Mouse (Mus musculus) kidney, adult 2 months (tissue): ENCODE measurements at regions not wholly inside any gene's neighbourhood (a gene's known extent, or its start where the extent isn't known, plus 50 kb on each side); places are given as distances from the start of the nearest gene placed in this dataset.

ENCODE experiments used
- CTCF ChIP-seq: fragments of 200-500 bp; conservative IDR thresholded peaks from 2 replicates; pipeline ENCODE4 v1.5.1; 2011; ENCODE audit warnings: low read depth, mild to moderate bottlenecking, control low read depth, low read length, moderate library complexity, mixed read lengths; ENCODE audit not compliant: insufficient read depth, insufficient read length
- POLR2A ChIP-seq: fragments of 200-500 bp; IDR thresholded peaks from one replicate; pipeline ENCODE4 v1.6.1; 2011; ENCODE audit warnings: low read depth, low read length, control low read depth

GRCm38 (mm10) chr14:80128181-80128580 is 144.3 kb downstream of the Olfm4 start:
- TF ChIP-seq CTCF, result no peak
- no peak for TF ChIP-seq POLR2A
